Mouse (Mus musculus) liver, postnatal 0 days (tissue): ENCODE measurements around the gene Klhdc7b. TPM values are rescaled to one million over a fixed set of nuclear protein-coding genes. Genes with fewer than 3 reads are reported as not detected.

Source experiments
- ATAC-seq: fragments of 200-750 bp; cut with Nextera tagmentation; 2 replicates; pipeline ENCODE4 v1.8.0; 2017; ENCODE audit warnings: mild to moderate bottlenecking, moderate library complexity
- DNase-seq: peaks from one replicate; pipeline ENCODE4 v3.0.0-alpha.2; 2016
- H3K27ac ChIP-seq: fragments of 300-500 bp; sonication (generic); 2 replicates; pipeline ENCODE4 v1.5.1; 2014; ENCODE audit warnings: antibody characterized with exemption, moderate library complexity, mild to moderate bottlenecking, low read depth
- H3K27me3 ChIP-seq: fragments of 300-500 bp; sonication (generic); 2 replicates; pipeline ENCODE4 v1.6.1; 2014; ENCODE audit warnings: low read length, control low read depth, mixed read lengths; ENCODE audit not compliant: insufficient read depth
- H3K36me3 ChIP-seq: fragments of 300-500 bp; sonication (generic); replicated peaks from 2 replicates; pipeline ENCODE4 v1.6.1; 2014; ENCODE audit warnings: mild to moderate bottlenecking, control low read depth, low read length, moderate library complexity, mixed read lengths; ENCODE audit not compliant: insufficient read depth
- H3K4me1 ChIP-seq: fragments of 300-500 bp; sonication (generic); 2 replicates; pipeline ENCODE4 v1.6.1; 2014; ENCODE audit warnings: antibody characterized with exemption, mild to moderate bottlenecking, control low read depth; ENCODE audit not compliant: insufficient read depth
- H3K4me2 ChIP-seq: fragments of 300-500 bp; sonication (generic); 2 replicates; pipeline ENCODE4 v1.6.1; 2014; ENCODE audit warnings: low read depth, mild to moderate bottlenecking, low read length, moderate library complexity, mixed read lengths
- H3K4me3 ChIP-seq: fragments of 300-500 bp; sonication (generic); 2 replicates; pipeline ENCODE4 v1.5.1; 2014; ENCODE audit warnings: low read depth, low read length
- H3K9ac ChIP-seq: fragments of 300-500 bp; sonication (generic); replicated peaks from 2 replicates; pipeline ENCODE4 v1.6.1; 2014; ENCODE audit warnings: mild to moderate bottlenecking, moderate library complexity
- H3K9me3 ChIP-seq: fragments of 300-500 bp; sonication (generic); 2 replicates; pipeline ENCODE4 v1.6.1; 2016; ENCODE audit warnings: mild to moderate bottlenecking, control low read depth, low read length, mixed read lengths
- CTCF ChIP-seq: sonication (generic); IDR thresholded peaks from 2 replicates; pipeline ENCODE4 v1.5.1; 2016; ENCODE audit warnings: antibody characterized with exemption, low read depth
- EP300 ChIP-seq: IDR thresholded peaks from 2 replicates; pipeline ENCODE4 v1.6.1; 2016; ENCODE audit warnings: antibody characterized with exemption, low read depth, mild to moderate bottlenecking
- WGBS: fragments of 180-500 bp; shearing (Covaris S2); extraction: QIAGEN DNeasy Blood & Tissue Kit; methylation state at CpG from one replicate; pipeline ENCODE4 v1.1.7; 2014; ENCODE audit not compliant: insufficient replicate concordance; 5-methylcytosine and 5-hydroxymethylcytosine counted together
- polyA plus RNA-seq: library from polyadenylated mRNA; unstranded; fragments of >200 nt; fragmentation: Nextera tagmentation; extraction: Ambion mirVana; gene quantifications from 2 replicates; pipeline ENCODE4 v1.2.1, GENCODE M21; 2015

The Klhdc7b gene
- polyA plus RNA-seq, 1 experiment from 2014 or later: not detected

GRCm38 (mm10) chr15:89351302-89351701, 33.4 kb upstream of the Klhdc7b start:
- Histone ChIP-seq H3K4me2 (no peak overlapping the region), H3K9ac (no peak overlapping the region), H3K4me3 (no peak overlapping the region), H3K9me3 (no peaks in the 10 kb centered on the region), H3K4me1 (peaks cover 10% of the 10 kb centered on the region), H3K27me3 (no peaks in the 10 kb centered on the region), H3K36me3 (peaks cover 31% of the 10 kb centered on the region), H3K27ac (no peak overlapping the region)
- TF ChIP-seq EP300: no peak
- TF ChIP-seq CTCF: no peak
- 91% methylated on average over 15 of the region's 15 CpGs for WGBS
- ATAC-seq (no peak), DNase-seq (peak; percentile 13)

DNA sequence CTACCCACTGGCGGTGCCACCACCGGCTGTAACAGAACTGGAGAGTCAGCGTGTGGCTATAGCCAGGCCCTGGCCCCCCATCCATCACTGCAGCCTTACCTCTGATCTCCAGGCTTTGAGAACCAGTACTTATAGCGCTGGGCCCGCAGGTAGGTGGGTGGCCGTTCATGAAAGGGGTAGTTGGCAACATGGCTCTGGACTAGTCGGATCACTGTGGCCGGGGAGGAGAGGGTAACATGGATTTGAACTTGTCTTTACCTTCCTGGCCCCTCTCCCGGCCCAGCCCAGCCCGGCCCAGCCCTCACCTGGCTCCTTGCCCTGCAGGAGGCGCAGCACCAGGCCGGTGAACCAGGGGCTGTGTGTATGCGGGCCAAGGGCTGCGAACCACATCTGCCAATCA, 32.7 kb upstream of the Klhdc7b start:
- Histone ChIP-seq H3K9ac (no peak overlapping the region), H3K4me3 (no peak overlapping the region), H3K4me1 (peaks cover 15% of the 10 kb centered on the region), H3K4me2 (no peak overlapping the region), H3K9me3 (no peaks in the 10 kb centered on the region), H3K36me3 (peaks cover 31% of the 10 kb centered on the region), H3K27ac (no peak overlapping the region), H3K27me3 (no peaks in the 10 kb centered on the region)
- DNase-seq: no peak
- TF ChIP-seq CTCF: no peak
- TF ChIP-seq EP300: no peak
- 92% methylated on average over 14 of the region's 14 CpGs for WGBS
- ATAC-seq: no peak

DNA sequence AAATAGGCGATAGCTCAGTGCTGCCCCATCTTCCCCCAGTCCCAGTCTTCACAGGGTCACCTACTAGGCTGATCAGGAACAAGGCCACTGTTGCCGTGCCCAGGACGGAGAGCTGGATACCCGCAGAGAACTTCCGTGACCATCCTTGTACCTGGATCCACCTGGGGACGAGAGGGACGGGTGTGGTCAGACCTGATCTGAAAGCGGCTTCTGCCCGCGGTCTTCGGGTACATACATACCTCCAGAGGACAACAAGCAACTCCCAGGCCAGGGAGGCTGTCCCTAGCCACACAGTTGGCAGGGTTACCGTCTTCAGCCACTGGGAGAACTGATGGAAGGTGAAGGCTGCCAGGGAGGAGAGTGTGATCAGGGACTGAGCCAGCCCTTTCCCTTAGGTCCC, 31.9 kb upstream of the Klhdc7b start:
- Histone ChIP-seq H3K27me3 (no peaks in the 10 kb centered on the region), H3K4me3 (no peak overlapping the region), H3K4me2 (no peak overlapping the region), H3K36me3 (peaks cover 36% of the 10 kb centered on the region), H3K9ac (no peak overlapping the region), H3K9me3 (no peaks in the 10 kb centered on the region), H3K4me1 (peaks cover 21% of the 10 kb centered on the region), H3K27ac (no peak overlapping the region)
- WGBS: 95% methylated on average over 12 of the region's 12 CpGs
- no peak for ATAC-seq
- no peak for DNase-seq
- TF ChIP-seq CTCF (no peak), EP300 (no peak)

DNA sequence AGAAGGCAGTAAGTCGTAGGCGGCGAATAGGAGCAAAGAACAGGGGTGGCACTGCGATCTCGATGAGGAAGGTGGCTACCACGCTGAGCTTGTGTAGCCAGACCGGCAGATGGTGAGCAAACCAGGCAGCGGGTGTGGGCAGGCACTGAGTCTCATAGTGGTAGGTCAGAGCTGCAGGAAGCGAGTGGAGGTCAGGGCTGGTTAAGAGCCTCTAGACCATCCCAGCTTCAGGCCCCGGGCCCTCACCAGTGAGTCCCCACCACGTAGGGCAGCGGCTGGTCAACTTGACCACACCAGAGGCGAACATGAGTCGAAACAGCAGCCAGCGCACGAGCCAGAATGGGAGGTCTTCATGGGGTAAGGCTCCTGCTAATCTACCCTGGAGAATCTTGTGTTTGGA, 30.9 kb upstream of the Klhdc7b start:
- H3K36me3 ChIP-seq: peaks cover 36% of the 10 kb centered on the region
- H3K27ac ChIP-seq: no peak overlapping the region
- no peaks in the 10 kb centered on the region for H3K9me3 ChIP-seq
- H3K4me1 ChIP-seq: peaks cover 21% of the 10 kb centered on the region
- DNase-seq (no peak), ATAC-seq (no peak)
- no peak overlapping the region for H3K4me3 ChIP-seq
- no peak overlapping the region for H3K9ac ChIP-seq
- TF ChIP-seq EP300: no peak
- TF ChIP-seq CTCF: no peak
- peak overlapping the region; percentile 83; the same call in 1 of the 2 replicates for H3K4me2 ChIP-seq
- WGBS: 92% methylated on average over 16 of the region's 16 CpGs
- no peaks in the 10 kb centered on the region for H3K27me3 ChIP-seq

GRCm38 (mm10) chr15:89354455-89354854, 30.3 kb upstream of the Klhdc7b start:
- peak; percentile 21 for DNase-seq
- peak overlapping the region; percentile 91 for H3K4me3 ChIP-seq
- H3K9ac ChIP-seq: peak overlapping the region; percentile 81
- 76% methylated on average over 7 of the region's 7 CpGs for WGBS
- peaks cover 36% of the 10 kb centered on the region for H3K36me3 ChIP-seq
- no peaks in the 10 kb centered on the region for H3K9me3 ChIP-seq
- H3K27me3 ChIP-seq: no peaks in the 10 kb centered on the region
- peaks cover 21% of the 10 kb centered on the region for H3K4me1 ChIP-seq
- peak overlapping the region; percentile 83 for H3K4me2 ChIP-seq
- no peak for ATAC-seq
- TF ChIP-seq EP300: no peak
- TF ChIP-seq CTCF: no peak
- H3K27ac ChIP-seq: no peak overlapping the region

DNA sequence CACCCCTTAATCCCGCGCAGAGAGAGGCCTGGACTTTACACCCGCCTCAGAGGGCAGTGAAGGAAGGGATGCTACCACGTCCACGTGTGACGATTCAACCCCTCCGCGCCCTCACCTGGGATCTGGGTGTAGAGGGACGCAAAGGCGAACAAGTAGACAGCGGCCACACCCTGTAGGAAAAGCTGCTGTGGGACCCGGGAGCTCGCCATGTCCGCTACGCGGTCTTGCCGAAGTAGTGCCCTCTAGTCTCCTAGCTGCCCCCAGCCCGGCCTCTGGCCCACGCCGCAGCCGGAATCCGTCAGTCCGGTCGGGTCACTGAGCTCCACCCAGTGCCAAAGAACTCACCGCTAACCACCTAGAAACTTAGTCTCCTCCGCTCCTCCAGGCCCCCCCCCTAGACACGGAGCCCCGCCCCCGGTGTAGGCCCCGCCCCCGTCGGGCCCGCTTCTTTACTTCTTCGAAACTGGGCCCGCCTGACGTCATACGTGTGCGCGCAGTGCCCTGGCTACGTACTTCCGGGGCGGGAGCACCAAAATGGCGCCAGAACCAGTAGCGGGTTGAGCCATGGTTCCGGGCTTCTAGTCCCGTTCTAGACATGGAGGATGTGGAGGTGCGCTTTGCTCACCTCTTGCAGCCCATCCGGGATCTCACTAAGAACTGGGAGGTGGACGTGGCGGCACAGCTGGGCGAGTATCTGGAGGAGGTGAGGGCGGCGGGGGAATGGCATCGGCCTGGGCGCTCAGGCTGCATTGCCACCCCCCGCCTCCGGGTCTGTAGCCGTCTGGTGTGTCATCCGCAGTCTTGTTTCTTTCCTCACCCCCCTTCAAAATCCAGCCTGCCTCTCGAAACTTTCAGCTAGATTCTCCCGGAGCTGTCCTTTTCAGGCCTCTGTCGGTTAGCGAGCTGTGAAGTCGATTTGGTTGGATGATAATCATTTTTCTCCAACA, 29.2 kb upstream of the Klhdc7b start, which contains the start of the genes Lmf2 and Ncaph2:
TSS of gene Lmf2 (minus strand) at position 419 of the 947 bp plus-strand sequence.
TSS of gene Ncaph2 (plus strand) at position 479 of the 947 bp plus-strand sequence.
- WGBS: under 1% methylated on average over 64 of the region's 64 CpGs
- Histone ChIP-seq H3K9ac (peak within 1 kb of the TSS; percentile 81), H3K27me3 (no peaks in the 10 kb centered on the region), H3K9me3 (no peaks in the 10 kb centered on the region), H3K4me2 (peak within 1 kb of the TSS; percentile 83), H3K4me1 (peaks cover 21% of the 10 kb centered on the region), H3K36me3 (peaks cover 42% of the 10 kb centered on the region), H3K4me3 (peak within 1 kb of the TSS; percentile 91), H3K27ac (peak within 1 kb of the TSS; percentile 84)
- TF ChIP-seq CTCF (0 out of 2 replicates have a peak, but pooled peaks have one; percentile 7), EP300 (peak; percentile 71; the same call in 1 of the 2 replicates)
- peak; percentile 94 for ATAC-seq
- DNase-seq: peak; percentile 98
